Mouse (Mus musculus): ENCODE results near the gene Xpo4. TPM values are rescaled to one million over a fixed set of nuclear protein-coding genes. Genes with fewer than 3 reads are reported as not detected.

The Xpo4 gene
- polyA plus RNA-seq, 1 experiment from 2014 or later: 32.1 TPM

GRCm38 (mm10) chr14:57571155-57572133 is 93.8 kb downstream of the Xpo4 start, which contains the start of gene Eef1akmt1:
Gene Eef1akmt1, minus strand, starts transcription at chr14:57571612.
- Histone ChIP-seq H3K27me3 (ENCODE audit: control insufficient read depth, insufficient read depth, low read length) (no peaks in the 10 kb centered on the region), H3K4me3 (ENCODE audit: low read depth, low read length) (peak within 1 kb of the TSS; percentile 61), H3K36me3 (ENCODE audit: control insufficient read depth, insufficient read depth, low read length) (no peaks in the 10 kb centered on the region), H3K4me2 (replicated peaks; ENCODE audit: low read depth, low read length) (peak within 1 kb of the TSS; percentile 53), H3K9me3 (ENCODE audit: control insufficient read depth, low read length) (no peaks in the 10 kb centered on the region), H3K9ac (ENCODE audit: low read depth, low read length) (peak within 1 kb of the TSS; percentile 71), H3K27ac (ENCODE audit: low read depth, low read length) (no peak within 1 kb of the TSS), H3K4me1 (replicated peaks; ENCODE audit: control insufficient read depth, insufficient read depth, low read length) (no peaks in the 10 kb centered on the region)
- peak; percentile 99 for ATAC-seq (ENCODE audit: low FRiP score)
- DNase-seq (ENCODE audit: low spot score): peak; percentile 98
- 12% methylated on average over 35 of the region's 35 CpGs for WGBS

- H3K9me3 ChIP-seq (ENCODE audit: control insufficient read depth, low read length): no peaks in the 10 kb centered on the region
- no peak overlapping the region for H3K9ac ChIP-seq (ENCODE audit: low read depth, low read length)
- H3K4me2 ChIP-seq (replicated peaks; ENCODE audit: low read depth, low read length): no peak overlapping the region
- ATAC-seq (ENCODE audit: low FRiP score) (no peak), DNase-seq (ENCODE audit: low spot score) (no peak)
- no peaks in the 10 kb centered on the region for H3K4me1 ChIP-seq (replicated peaks; ENCODE audit: control insufficient read depth, insufficient read depth, low read length)
- no peak overlapping the region for H3K4me3 ChIP-seq (ENCODE audit: low read depth, low read length)
- no peak overlapping the region for H3K27ac ChIP-seq (ENCODE audit: low read depth, low read length)
- no peaks in the 10 kb centered on the region for H3K36me3 ChIP-seq (ENCODE audit: control insufficient read depth, insufficient read depth, low read length)
- WGBS: 95% methylated on average over 6 of the region's 6 CpGs
- H3K27me3 ChIP-seq (ENCODE audit: control insufficient read depth, insufficient read depth, low read length): no peaks in the 10 kb centered on the region
Measured at GRCm38 (mm10) chr14:57565626-57566025, 99.6 kb downstream of the Xpo4 start.

- WGBS: 93% methylated on average over 1 of the region's 1 CpGs
- Histone ChIP-seq H3K27ac (ENCODE audit: low read depth, low read length) (no peak overlapping the region), H3K36me3 (ENCODE audit: control insufficient read depth, insufficient read depth, low read length) (no peaks in the 10 kb centered on the region), H3K4me3 (ENCODE audit: low read depth, low read length) (no peak overlapping the region), H3K9ac (ENCODE audit: low read depth, low read length) (no peak overlapping the region), H3K4me1 (replicated peaks; ENCODE audit: control insufficient read depth, insufficient read depth, low read length) (no peaks in the 10 kb centered on the region), H3K4me2 (replicated peaks; ENCODE audit: low read depth, low read length) (no peak overlapping the region), H3K9me3 (ENCODE audit: control insufficient read depth, low read length) (no peaks in the 10 kb centered on the region), H3K27me3 (ENCODE audit: control insufficient read depth, insufficient read depth, low read length) (no peaks in the 10 kb centered on the region)
- DNase-seq (ENCODE audit: low spot score) (no peak), ATAC-seq (ENCODE audit: low FRiP score) (no peak)
Measured at GRCm38 (mm10) chr14:57556922-57557321, 108.3 kb downstream of the Xpo4 start.

GRCm38 (mm10) chr14:57555471-57556070 is 109.7 kb downstream of the Xpo4 start:
- DNase-seq (ENCODE audit: low spot score) (no peak), ATAC-seq (ENCODE audit: low FRiP score) (no peak)
- Histone ChIP-seq H3K27me3 (ENCODE audit: control insufficient read depth, insufficient read depth, low read length) (no peaks in the 10 kb centered on the region), H3K4me3 (ENCODE audit: low read depth, low read length) (no peak overlapping the region), H3K9ac (ENCODE audit: low read depth, low read length) (no peak overlapping the region), H3K4me2 (replicated peaks; ENCODE audit: low read depth, low read length) (no peak overlapping the region), H3K36me3 (ENCODE audit: control insufficient read depth, insufficient read depth, low read length) (no peaks in the 10 kb centered on the region), H3K27ac (ENCODE audit: low read depth, low read length) (no peak overlapping the region), H3K4me1 (replicated peaks; ENCODE audit: control insufficient read depth, insufficient read depth, low read length) (no peaks in the 10 kb centered on the region), H3K9me3 (ENCODE audit: control insufficient read depth, low read length) (no peaks in the 10 kb centered on the region)
- WGBS: 80% methylated on average over 7 of the region's 7 CpGs

GRCm38 (mm10) chr14:57554434-57554833 is 110.8 kb downstream of the Xpo4 start:
- ATAC-seq (ENCODE audit: low FRiP score) (no peak), DNase-seq (ENCODE audit: low spot score) (no peak)
- Histone ChIP-seq H3K9ac (ENCODE audit: low read depth, low read length) (no peak overlapping the region), H3K27me3 (ENCODE audit: control insufficient read depth, insufficient read depth, low read length) (no peaks in the 10 kb centered on the region), H3K9me3 (ENCODE audit: control insufficient read depth, low read length) (no peaks in the 10 kb centered on the region), H3K36me3 (ENCODE audit: control insufficient read depth, insufficient read depth, low read length) (no peaks in the 10 kb centered on the region), H3K4me1 (replicated peaks; ENCODE audit: control insufficient read depth, insufficient read depth, low read length) (no peaks in the 10 kb centered on the region), H3K4me2 (replicated peaks; ENCODE audit: low read depth, low read length) (no peak overlapping the region), H3K4me3 (ENCODE audit: low read depth, low read length) (no peak overlapping the region), H3K27ac (ENCODE audit: low read depth, low read length) (no peak overlapping the region)
- 88% methylated on average over 5 of the region's 5 CpGs for WGBS

- Histone ChIP-seq H3K9ac (ENCODE audit: low read depth, low read length) (no peak overlapping the region), H3K27me3 (ENCODE audit: control insufficient read depth, insufficient read depth, low read length) (no peaks in the 10 kb centered on the region), H3K4me3 (ENCODE audit: low read depth, low read length) (no peak overlapping the region), H3K9me3 (ENCODE audit: control insufficient read depth, low read length) (no peaks in the 10 kb centered on the region), H3K4me1 (replicated peaks; ENCODE audit: control insufficient read depth, insufficient read depth, low read length) (no peaks in the 10 kb centered on the region), H3K27ac (ENCODE audit: low read depth, low read length) (no peak overlapping the region), H3K36me3 (ENCODE audit: control insufficient read depth, insufficient read depth, low read length) (no peaks in the 10 kb centered on the region), H3K4me2 (replicated peaks; ENCODE audit: low read depth, low read length) (no peak overlapping the region)
- no peak for DNase-seq (ENCODE audit: low spot score)
- no peak for ATAC-seq (ENCODE audit: low FRiP score)
Measured at GRCm38 (mm10) chr14:57552945-57553344, 112.3 kb downstream of the Xpo4 start.

GRCm38 (mm10) chr14:57547062-57547461 is 118.2 kb downstream of the Xpo4 start:
- ATAC-seq (ENCODE audit: low FRiP score) (no peak), DNase-seq (ENCODE audit: low spot score) (no peak)
- Histone ChIP-seq H3K4me1 (replicated peaks; ENCODE audit: control insufficient read depth, insufficient read depth, low read length) (no peaks in the 10 kb centered on the region), H3K27me3 (ENCODE audit: control insufficient read depth, insufficient read depth, low read length) (no peaks in the 10 kb centered on the region), H3K36me3 (ENCODE audit: control insufficient read depth, insufficient read depth, low read length) (no peaks in the 10 kb centered on the region), H3K4me3 (ENCODE audit: low read depth, low read length) (no peak overlapping the region), H3K4me2 (replicated peaks; ENCODE audit: low read depth, low read length) (no peak overlapping the region), H3K27ac (ENCODE audit: low read depth, low read length) (no peak overlapping the region), H3K9me3 (ENCODE audit: control insufficient read depth, low read length) (no peaks in the 10 kb centered on the region), H3K9ac (ENCODE audit: low read depth, low read length) (no peak overlapping the region)
- 90% methylated on average over 5 of the region's 5 CpGs for WGBS

- no peak overlapping the region for H3K27ac ChIP-seq (ENCODE audit: low read depth, low read length)
- WGBS: 33% methylated on average over 13 of the region's 13 CpGs
- no peaks in the 10 kb centered on the region for H3K9me3 ChIP-seq (ENCODE audit: control insufficient read depth, low read length)
- no peaks in the 10 kb centered on the region for H3K36me3 ChIP-seq (ENCODE audit: control insufficient read depth, insufficient read depth, low read length)
- H3K4me2 ChIP-seq (replicated peaks; ENCODE audit: low read depth, low read length): no peak overlapping the region
- H3K9ac ChIP-seq (ENCODE audit: low read depth, low read length): no peak overlapping the region
- no peaks in the 10 kb centered on the region for H3K27me3 ChIP-seq (ENCODE audit: control insufficient read depth, insufficient read depth, low read length)
- ATAC-seq (ENCODE audit: low FRiP score): no peak
- DNase-seq (ENCODE audit: low spot score): no peak
- no peak overlapping the region for H3K4me3 ChIP-seq (ENCODE audit: low read depth, low read length)
- H3K4me1 ChIP-seq (replicated peaks; ENCODE audit: control insufficient read depth, insufficient read depth, low read length): no peaks in the 10 kb centered on the region
Measured at GRCm38 (mm10) chr14:57546557-57547021, 118.6 kb downstream of the Xpo4 start.

Data from hindbrain, embryonic 11.5 days (tissue).